Mouse (Mus musculus): ENCODE measurements around the gene Parp12.

GRCm38 (mm10) chr6:39106812-39107211 is 11.3 kb downstream of the Parp12 start:
- TF ChIP-seq CTCF (IDR thresholded peaks at IDR 0.05; ENCODE audit: borderline replicate concordance, extremely low read depth, insufficient read depth, insufficient read length) (no peak; the same call in 1 of the 2 replicates), POLR2A (IDR thresholded peaks at IDR 0.05; ENCODE audit: borderline replicate concordance, extremely low read depth, insufficient read depth, insufficient read length, poor library complexity, severe bottlenecking) (no peak)

All from brain, embryonic 14.5 days (tissue).